Mouse (Mus musculus) splenic B cell, adult 2 months (primary cell): ENCODE measurements around the gene Nes.

Experiments
- DNase-seq: peaks from one replicate; pipeline ENCODE4 v3.0.0-alpha.2; 2011; ENCODE audit warnings: low read depth, low spot score
- H3K27me3 ChIP-seq: 2 replicates; pipeline ENCODE4 v1.6.1; 2012; ENCODE audit warnings: mild to moderate bottlenecking, low read length, moderate library complexity, mixed read lengths; ENCODE audit not compliant: control insufficient read depth, poor library complexity, insufficient read depth, severe bottlenecking
- H3K36me3 ChIP-seq: 2 replicates; pipeline ENCODE4 v1.6.1; 2012; ENCODE audit warnings: mild to moderate bottlenecking, low read length, moderate library complexity, mixed read lengths; ENCODE audit not compliant: control insufficient read depth, poor library complexity, insufficient read depth, severe bottlenecking

Gene Nes

DNA sequence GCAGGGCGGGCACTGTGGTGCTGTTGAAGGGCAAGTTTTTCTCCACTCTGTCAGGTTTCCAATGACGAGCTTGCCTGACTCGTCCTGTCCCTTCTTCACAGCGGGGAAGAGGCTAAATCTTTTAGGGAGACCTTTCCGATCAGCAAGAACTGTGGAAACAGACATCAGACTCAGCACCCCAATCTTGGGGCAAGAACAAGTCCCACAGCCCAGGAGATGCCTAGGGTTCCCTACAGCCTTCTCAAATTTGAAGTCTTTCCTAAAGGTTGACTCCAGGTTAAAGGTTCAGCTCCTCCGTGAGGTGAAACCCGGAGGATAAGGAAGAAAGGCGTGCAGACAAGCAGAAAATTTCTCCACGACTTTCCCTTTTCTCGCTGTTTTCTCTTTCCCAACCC lies 10.7 kb upstream of the Nes start:
- DNase-seq = no peak
- Histone ChIP-seq H3K27me3 (no peaks in the 10 kb centered on the region; the same call in 1 of the 2 replicates), H3K36me3 (no peaks in the 10 kb centered on the region)

DNA sequence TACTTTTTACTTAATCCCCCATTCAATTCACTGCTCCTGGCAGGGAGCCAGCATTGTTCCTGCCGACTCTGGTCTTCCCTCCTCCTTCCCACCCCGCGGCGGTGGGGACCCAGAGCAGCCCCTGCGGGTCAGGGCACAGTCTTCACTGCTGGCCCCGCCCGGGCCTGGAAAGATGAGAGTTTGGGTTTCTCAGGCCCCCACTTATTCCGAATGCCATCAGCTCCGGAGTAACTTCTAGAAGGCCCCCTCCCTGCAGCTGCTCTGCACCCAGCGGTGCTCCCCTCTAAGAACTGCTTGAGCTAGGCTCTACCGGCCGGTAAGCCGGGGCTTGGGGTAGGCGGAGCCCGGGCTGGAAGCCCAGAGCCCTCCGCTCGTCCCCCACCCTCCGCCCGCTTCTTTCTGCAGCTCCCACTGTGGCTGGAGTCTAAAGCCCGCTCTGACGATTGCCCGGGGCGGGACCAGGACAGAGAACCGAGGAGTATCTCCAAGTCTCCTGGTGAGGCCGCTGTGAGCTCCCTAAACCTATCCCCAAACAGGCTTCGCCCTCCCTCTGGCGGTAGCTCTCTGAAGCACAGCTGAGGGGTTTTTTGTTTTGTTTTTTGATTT lies 10.2 kb upstream of the Nes start:
- no peaks in the 10 kb centered on the region for H3K36me3 ChIP-seq
- DNase-seq = peak; percentile 78
- H3K27me3 ChIP-seq = no peaks in the 10 kb centered on the region; the same call in 1 of the 2 replicates

DNA sequence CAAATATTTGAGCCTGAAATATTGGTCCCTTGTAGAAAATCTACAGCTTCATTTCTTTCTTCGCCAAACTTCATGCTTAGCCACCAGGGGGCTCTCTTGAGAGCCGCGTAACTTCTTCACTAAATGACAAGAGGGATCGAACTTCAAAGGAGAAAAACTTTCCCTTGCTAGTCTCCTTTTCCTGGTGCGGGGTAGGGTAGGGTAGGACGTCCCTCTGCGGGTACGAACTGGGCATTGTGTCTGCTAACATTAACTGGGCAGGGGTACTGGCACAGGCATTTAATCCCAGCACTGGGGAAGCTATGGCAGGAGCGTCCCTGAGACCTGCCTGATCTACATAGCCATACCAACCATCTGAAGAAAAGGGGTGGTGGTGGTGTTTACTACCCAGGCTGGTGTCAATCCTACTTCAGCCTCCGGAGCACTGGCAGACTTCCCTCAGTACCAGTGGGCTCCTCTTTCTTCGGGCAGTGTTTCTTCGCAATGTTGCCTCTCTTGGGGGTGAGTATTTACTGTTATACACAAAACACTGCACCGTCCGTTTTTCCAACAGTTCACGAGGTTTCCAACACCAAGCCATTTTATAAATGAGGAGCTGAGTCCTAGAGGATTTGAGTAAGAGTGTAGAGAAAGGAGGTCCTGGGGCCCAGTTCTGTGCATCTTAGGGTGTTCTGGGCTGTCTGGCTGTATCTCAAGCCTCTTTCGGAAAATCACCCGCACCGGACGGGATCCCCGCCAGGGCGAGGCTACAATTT lies 517 bp upstream of the Nes start:
- DNase-seq = peak; percentile 78
- H3K27me3 ChIP-seq = no peaks in the 10 kb centered on the region
- no peaks in the 10 kb centered on the region for H3K36me3 ChIP-seq

DNA sequence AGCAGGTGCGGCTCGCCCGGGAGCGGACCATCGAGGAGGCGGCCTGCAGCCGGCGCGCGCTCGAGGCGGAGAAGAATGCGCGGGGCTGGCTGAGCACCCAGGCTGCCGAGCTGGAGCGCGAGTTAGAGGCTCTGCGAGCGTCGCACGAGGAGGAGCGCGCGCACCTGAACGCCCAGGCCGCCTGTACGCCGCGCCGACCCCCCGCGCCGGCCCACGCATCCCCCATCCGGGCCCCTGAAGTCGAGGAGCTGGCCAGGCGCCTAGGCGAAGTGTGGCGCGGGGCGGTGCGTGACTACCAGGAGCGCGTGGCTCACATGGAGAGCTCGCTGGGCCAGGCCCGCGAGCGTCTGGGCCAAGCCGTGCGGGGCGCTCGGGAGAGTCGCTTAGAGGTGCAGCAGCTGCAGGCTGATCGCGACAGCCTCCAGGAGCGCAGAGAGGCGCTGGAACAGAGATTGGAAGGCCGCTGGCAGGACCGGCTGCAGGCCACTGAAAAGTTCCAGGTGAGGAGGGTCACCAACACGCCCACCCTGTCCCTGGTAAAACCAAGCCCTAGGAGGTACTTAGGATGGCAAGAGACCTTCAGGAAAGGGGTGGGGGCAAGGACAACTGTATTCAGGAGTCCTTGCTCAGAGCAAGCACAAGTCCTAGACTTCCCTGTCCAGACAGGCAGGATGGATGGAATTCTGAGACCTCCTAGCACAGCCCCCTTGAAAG lies 768 bp downstream of the Nes start:
- no peak for DNase-seq
- no peaks in the 10 kb centered on the region for H3K27me3 ChIP-seq
- no peaks in the 10 kb centered on the region for H3K36me3 ChIP-seq

DNA sequence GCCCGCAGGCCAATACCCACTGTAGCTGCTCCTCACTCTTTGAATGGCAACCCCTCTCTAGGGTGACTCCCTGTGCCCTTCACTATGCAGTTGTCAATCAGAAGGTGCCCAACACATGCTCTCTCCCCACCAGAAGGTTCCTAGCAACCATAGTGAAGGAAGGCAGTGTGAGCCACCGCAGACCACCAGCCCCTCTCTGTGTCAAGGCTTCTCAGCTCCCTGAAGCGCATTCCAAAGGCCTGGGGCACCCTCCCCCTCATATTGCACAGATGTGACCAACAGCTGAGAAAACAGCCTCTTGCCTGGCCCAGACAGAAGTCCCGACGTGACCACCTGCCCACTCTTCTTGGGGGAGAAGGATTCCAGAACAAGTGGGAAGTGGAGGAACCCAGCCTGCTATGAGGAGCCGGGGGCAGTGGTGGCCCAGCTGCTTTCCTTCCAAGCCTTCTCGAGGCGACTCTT lies 1.4 kb downstream of the Nes start:
- no peaks in the 10 kb centered on the region for H3K27me3 ChIP-seq
- no peak for DNase-seq

DNA sequence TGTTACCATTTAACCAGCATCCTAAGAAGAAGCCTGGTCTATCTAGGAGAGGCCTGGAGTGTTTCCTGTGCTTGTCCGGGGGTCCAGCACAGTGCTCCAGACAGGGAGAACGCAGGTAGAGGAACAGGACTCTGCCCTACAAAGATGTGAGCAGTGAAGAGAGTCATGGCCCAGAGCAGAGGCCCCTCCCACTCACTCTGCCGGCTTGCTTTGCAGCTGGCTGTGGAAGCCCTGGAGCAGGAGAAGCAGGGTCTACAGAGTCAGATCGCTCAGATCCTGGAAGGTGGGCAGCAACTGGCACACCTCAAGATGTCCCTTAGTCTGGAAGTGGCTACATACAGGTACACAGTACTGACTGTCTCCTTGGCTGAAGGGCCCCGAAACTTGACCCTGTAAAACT lies 1.9 kb downstream of the Nes start:
- DNase-seq = no peak
- Histone ChIP-seq H3K36me3 (no peaks in the 10 kb centered on the region), H3K27me3 (no peaks in the 10 kb centered on the region)

More for the DNA sequence above, 1.4 kb downstream of the Nes start:
- H3K36me3 ChIP-seq = no peaks in the 10 kb centered on the region

DNA sequence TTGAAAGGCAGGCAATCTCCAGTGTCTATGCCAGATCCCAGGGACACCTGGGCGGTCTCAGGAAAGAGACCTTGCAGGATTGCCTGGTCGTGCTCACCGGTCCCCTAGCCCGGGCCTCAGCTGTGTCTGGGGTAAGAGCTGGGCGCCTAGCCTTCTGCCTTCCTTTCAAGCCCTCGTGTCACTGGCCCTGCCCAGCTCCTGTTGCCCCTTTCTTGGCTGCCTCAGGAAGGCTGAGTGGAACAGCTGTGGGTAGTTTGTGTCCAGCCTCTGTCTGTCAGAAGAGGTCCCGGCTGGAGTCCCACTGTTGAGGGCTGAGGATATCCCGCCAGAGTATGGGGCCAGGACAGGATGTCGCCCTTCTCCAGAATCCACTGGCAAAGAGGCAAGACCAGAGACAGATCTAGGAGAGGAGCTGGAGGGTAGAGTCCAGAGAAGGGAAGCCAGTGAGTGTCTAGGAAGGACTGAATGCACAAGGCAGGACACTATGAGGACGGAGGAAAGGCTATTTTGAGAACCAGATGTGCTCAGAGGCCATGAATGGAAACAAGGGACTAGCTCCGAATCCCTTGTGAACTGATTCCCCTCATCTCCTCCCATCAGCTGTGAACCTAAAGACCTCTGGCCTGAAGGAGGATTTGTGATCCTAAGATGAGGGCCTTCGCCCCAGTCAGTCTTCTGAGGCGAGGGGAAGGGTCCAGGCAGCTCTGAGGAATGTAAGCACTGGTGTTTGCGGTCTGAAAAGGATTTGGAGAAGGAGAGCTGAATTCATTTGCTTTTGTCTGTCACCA lies 2.9 kb downstream of the Nes start:
- no peak for DNase-seq
- Histone ChIP-seq H3K36me3 (no peaks in the 10 kb centered on the region), H3K27me3 (no peaks in the 10 kb centered on the region)

DNA sequence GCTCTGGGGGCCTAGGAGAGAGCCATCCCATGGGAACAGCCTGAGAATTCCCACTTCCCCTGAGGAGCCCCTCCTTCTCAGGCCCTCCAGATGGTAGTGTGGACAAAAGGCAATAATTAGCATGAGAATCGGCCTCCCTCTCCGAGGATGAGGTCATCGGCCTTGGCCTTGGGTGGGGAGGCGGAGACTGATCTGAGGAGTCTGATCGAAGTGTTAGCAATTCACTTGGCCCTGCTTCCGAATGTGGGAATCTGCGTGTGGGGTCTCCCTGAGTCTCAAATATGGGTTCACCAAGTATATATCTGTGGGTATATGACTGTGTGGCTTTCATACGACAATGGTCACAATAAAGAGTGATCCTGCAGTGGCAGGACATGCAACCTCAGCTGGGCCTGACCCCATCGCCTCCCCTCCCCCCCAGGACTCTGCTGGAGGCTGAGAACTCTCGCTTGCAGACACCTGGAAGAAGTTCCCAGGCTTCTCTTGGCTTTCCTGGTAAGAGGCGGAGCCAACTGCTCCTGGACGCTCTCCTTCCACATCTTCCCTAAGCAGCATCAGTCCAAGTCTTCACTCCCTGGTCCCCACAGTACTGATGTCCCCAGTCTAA lies 3.6 kb downstream of the Nes start:
- Histone ChIP-seq H3K36me3 (no peaks in the 10 kb centered on the region), H3K27me3 (no peaks in the 10 kb centered on the region)
- no peak for DNase-seq

DNA sequence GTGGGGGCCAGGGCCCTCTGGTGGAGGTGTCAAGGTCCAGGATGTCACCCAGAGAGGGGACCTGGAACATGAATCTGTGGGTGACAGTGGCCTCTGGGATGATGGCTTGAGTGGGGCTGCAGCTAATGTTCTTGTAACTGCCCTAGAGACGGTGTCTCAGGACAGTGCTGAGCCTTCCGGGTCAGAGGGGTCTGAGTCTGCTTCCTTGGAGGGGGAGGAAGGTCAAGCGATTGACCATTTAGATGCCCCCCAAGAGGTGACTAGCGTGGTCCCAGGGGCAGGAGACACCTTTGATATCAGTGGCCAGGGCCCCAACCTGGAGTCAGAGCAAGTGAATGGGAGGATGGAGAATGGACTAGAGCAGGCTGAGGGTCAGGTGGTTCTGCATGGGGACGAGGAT lies 8.6 kb downstream of the Nes start:
- no peaks in the 10 kb centered on the region for H3K36me3 ChIP-seq
- no peaks in the 10 kb centered on the region for H3K27me3 ChIP-seq
- DNase-seq = no peak

DNA sequence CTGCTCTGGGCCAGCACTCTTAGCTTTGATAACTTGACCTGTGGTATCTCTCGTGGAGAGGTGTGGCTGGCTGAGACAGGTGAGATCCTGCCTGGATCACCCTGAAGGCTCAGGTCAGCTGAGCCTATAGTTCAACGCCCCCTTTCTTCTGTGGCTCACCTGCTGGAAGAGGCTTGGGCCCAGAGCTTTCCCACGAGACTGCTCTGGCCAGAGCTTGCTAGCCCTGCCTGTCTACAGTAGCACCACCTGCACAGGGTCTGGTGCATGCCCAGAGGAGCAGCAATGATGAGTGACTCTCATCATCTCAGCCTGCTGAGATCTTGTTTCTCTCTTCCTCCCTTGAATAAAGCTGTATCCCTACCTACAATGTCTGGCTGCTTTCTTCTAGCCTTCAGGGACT lies 9.2 kb downstream of the Nes start:
- Histone ChIP-seq H3K36me3 (no peaks in the 10 kb centered on the region), H3K27me3 (no peaks in the 10 kb centered on the region)
- DNase-seq = no peak

DNA sequence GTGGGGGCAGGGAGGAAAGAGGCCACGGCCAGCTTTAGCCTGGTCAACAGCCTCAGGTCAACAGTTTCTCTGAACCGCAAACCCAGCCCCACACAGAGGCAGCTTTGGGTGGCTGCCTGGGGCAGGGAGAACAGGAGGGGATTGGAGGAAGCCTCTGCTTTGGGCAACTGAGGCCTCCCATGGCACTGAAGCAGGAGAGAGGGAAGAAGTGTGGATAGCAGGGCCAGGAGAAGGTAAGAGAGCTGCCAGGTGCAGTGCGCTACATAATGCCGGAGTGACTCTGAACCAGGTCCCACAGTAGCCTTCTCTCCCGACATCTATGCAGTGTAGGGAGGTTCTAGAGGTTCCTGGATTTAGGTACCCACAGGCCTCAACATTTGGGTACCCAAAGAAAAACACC lies 9.8 kb downstream of the Nes start:
- Histone ChIP-seq H3K36me3 (no peaks in the 10 kb centered on the region), H3K27me3 (no peaks in the 10 kb centered on the region)
- no peak for DNase-seq

DNA sequence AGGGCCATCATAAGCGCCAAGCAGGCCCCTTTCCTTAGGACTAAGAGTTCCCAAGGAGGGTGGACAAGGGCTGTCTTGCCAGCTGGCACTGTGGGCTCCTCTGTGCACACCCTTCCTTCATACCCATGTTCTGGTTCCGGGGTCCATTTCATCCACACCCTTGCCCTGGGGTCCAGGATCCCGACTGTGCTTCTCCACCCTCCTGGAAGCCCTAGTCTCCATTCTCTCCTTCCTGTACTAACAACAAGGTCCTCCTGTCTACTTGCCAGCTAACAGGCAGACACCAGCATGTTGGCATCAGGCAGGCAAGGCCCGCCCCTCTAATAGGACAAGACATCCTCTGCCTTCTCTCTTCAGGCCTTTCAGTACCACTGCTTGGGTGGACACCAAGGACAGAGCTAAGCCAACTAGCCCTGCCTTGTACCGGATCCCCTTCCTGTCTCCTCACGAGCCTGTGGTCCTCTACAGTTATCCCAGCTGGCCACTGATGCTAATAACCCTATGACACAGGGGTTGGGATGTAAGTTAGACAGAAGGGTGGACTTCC lies 10.4 kb downstream of the Nes start:
- no peak for DNase-seq
- Histone ChIP-seq H3K36me3 (no peaks in the 10 kb centered on the region), H3K27me3 (no peaks in the 10 kb centered on the region)

DNA sequence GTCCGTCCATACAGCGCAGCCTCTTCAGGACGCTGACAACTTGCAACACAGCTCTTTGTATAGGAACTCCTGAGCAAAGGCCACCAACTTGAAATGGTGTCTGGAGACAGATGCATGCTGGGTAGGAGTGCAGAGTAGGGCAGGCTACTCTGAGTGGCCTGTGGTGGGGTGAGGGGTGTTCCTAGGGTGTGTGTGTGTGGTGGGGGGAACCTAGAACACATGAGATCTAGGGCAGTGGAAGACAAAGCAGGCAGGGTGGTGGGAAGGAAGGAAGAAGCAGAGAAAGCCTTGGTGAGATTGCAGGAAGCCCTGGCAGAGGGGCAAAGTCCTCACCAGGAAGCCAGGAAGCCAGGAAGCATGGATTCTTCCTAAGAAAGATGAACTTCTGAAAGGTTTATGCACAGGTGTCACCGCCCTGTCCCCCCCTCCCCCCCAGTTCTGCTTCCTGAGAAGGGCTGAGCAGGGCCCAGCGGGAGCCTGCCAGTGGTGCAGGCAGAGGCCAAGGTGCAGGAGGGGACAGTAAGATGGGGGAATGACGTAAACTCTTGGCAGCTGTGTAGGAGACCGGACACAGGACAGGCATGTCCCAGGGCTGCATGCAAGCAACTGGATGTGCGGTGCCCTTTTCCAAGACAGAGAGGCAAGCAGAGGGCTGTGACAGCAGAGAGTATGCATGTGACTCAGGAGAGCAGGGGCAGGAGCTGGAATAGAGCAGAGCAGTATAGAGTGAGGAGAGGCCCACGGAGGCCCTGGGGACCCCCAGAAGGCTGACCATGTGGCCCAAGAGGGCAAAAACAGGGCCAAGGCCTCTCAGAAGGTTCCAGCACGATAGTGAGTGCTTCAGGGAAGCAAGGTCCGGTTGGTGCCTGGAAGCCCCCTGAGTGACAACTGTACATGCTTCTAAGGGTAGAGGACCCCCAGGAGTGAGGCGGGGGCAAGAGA lies 11.3 kb downstream of the Nes start:
- no peak for DNase-seq
- Histone ChIP-seq H3K27me3 (no peaks in the 10 kb centered on the region), H3K36me3 (no peaks in the 10 kb centered on the region)
